Mouse (Mus musculus): Measurements from ENCODE around the gene Zbtb8a.

GRCm38 (mm10) chr4:129334677-129335215 lies 43.2 kb downstream of the Zbtb8a start:
- TF ChIP-seq CTCF (IDR thresholded peaks at IDR 0.05; ENCODE audit: low read depth, low read length) (no peak), POLR2A (IDR thresholded peaks at IDR 0.05; ENCODE audit: insufficient read depth, low read length) (no peak), EP300 (IDR thresholded peaks at IDR 0.05; ENCODE audit: insufficient read depth, low read depth, low read length) (no peak)
